Mouse (Mus musculus): Measurements from ENCODE around the gene Siah3. TPM values are rescaled to one million over a fixed set of nuclear protein-coding genes. Genes with fewer than 3 reads are reported as not detected.
A peak's percentile ranks its signal among the peaks of the same experiment; 100 is the strongest.
"Not testable (repeated sequence)": the region's sequence is repeated elsewhere in the genome, so short reads cannot be mapped to it uniquely, and the experiment has no call there.

The Siah3 gene
- total and polyA plus RNA-seq, 2 experiments: not detected

GRCm38 (mm10) chr14:75431173-75431786 lies 24.5 kb upstream of the Siah3 start:
- H3K79me2 ChIP-seq (ENCODE audit: control insufficient read depth, insufficient read depth, low read length): no peaks in the 10 kb centered on the region
- no peak overlapping the region for H3K4me3 ChIP-seq (ENCODE audit: insufficient read depth, low read depth, low read length)
- no peak for TF ChIP-seq POLR2A (IDR thresholded peaks at IDR 0.05; ENCODE audit: extremely low read depth, insufficient read depth, low read length)
- TF ChIP-seq CTCF (IDR thresholded peaks at IDR 0.05; ENCODE audit: low read depth, low read length): no peak
- H3K36me3 ChIP-seq (ENCODE audit: control insufficient read depth, insufficient read depth, low read length): no peaks in the 10 kb centered on the region
- 91% methylated on average over 7 of the region's 8 CpGs for WGBS
- H3K27me3 ChIP-seq (ENCODE audit: control insufficient read depth, insufficient read depth, low read length): no peaks in the 10 kb centered on the region
- H3K27ac ChIP-seq (replicated peaks; ENCODE audit: insufficient read depth, low read depth, low read length): no peak overlapping the region
- DNase-seq (ENCODE audit: extremely low read depth, low read depth, low spot score): no peak
- H3K9ac ChIP-seq (ENCODE audit: low read depth, low read length): no peak overlapping the region
- no peaks in the 10 kb centered on the region for H3K4me1 ChIP-seq (ENCODE audit: control insufficient read depth, insufficient read depth, low read length)

GRCm38 (mm10) chr14:75432850-75433249 lies 22.9 kb upstream of the Siah3 start:
- no peak overlapping the region for H3K4me3 ChIP-seq (ENCODE audit: insufficient read depth, low read depth, low read length)

DNA sequence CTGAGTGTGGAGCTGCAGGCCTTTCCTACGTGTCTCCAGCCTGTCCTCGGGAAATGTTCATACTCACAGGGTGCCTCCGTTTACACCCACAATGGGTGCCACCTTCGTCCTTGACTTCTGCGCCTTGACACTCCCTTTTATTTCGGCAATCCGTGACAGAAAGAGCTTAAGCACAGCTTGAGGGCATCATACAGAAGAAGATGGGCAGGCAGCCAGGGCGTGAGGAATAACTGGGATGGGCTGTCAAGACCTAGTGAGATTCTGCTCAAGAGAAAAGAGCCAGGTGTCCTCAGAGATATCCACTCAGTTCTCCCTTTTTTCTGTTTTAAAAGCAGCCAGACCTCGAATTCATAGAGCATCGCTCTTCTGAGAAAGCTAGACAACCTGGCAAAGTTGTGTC lies 21.2 kb upstream of the Siah3 start:
- TF ChIP-seq POLR2A (IDR thresholded peaks at IDR 0.05; ENCODE audit: extremely low read depth, insufficient read depth, low read length): no peak
- no peak for TF ChIP-seq CTCF (IDR thresholded peaks at IDR 0.05; ENCODE audit: low read depth, low read length)
- no peaks in the 10 kb centered on the region for H3K36me3 ChIP-seq (ENCODE audit: control insufficient read depth, insufficient read depth, low read length)
- H3K4me3 ChIP-seq (ENCODE audit: insufficient read depth, low read depth, low read length): no peak overlapping the region
- no peaks in the 10 kb centered on the region for H3K4me1 ChIP-seq (ENCODE audit: control insufficient read depth, insufficient read depth, low read length)
- no peak overlapping the region for H3K27ac ChIP-seq (replicated peaks; ENCODE audit: insufficient read depth, low read depth, low read length)
- DNase-seq (ENCODE audit: extremely low read depth, low read depth, low spot score): no peak
- H3K27me3 ChIP-seq (ENCODE audit: control insufficient read depth, insufficient read depth, low read length): no peaks in the 10 kb centered on the region
- 84% methylated on average over 10 of the region's 10 CpGs for WGBS
- no peaks in the 10 kb centered on the region for H3K79me2 ChIP-seq (ENCODE audit: control insufficient read depth, insufficient read depth, low read length)
- no peak overlapping the region for H3K9ac ChIP-seq (ENCODE audit: low read depth, low read length)

More at GRCm38 (mm10) chr14:75432850-75433249, 22.9 kb upstream of the Siah3 start:
- no peaks in the 10 kb centered on the region for H3K79me2 ChIP-seq (ENCODE audit: control insufficient read depth, insufficient read depth, low read length)
- H3K36me3 ChIP-seq (ENCODE audit: control insufficient read depth, insufficient read depth, low read length): no peaks in the 10 kb centered on the region
- WGBS: 86% methylated on average over 10 of the region's 10 CpGs
- H3K27ac ChIP-seq (replicated peaks; ENCODE audit: insufficient read depth, low read depth, low read length): no peak overlapping the region
- no peaks in the 10 kb centered on the region for H3K4me1 ChIP-seq (ENCODE audit: control insufficient read depth, insufficient read depth, low read length)
- H3K9ac ChIP-seq (ENCODE audit: low read depth, low read length): no peak overlapping the region
- TF ChIP-seq POLR2A (IDR thresholded peaks at IDR 0.05; ENCODE audit: extremely low read depth, insufficient read depth, low read length): no peak
- no peak for TF ChIP-seq CTCF (IDR thresholded peaks at IDR 0.05; ENCODE audit: low read depth, low read length)
- no peak for DNase-seq (ENCODE audit: extremely low read depth, low read depth, low spot score)
- no peaks in the 10 kb centered on the region for H3K27me3 ChIP-seq (ENCODE audit: control insufficient read depth, insufficient read depth, low read length)

GRCm38 (mm10) chr14:75444486-75445105 lies 11.2 kb upstream of the Siah3 start:
- H3K27me3 ChIP-seq (ENCODE audit: control insufficient read depth, insufficient read depth, low read length): no peaks in the 10 kb centered on the region
- no peak for TF ChIP-seq POLR2A (IDR thresholded peaks at IDR 0.05; ENCODE audit: extremely low read depth, insufficient read depth, low read length)
- TF ChIP-seq CTCF (IDR thresholded peaks at IDR 0.05; ENCODE audit: low read depth, low read length): no peak
- no peak overlapping the region for H3K9ac ChIP-seq (ENCODE audit: low read depth, low read length)
- no peaks in the 10 kb centered on the region for H3K4me1 ChIP-seq (ENCODE audit: control insufficient read depth, insufficient read depth, low read length)
- no peaks in the 10 kb centered on the region for H3K79me2 ChIP-seq (ENCODE audit: control insufficient read depth, insufficient read depth, low read length)
- H3K4me3 ChIP-seq (ENCODE audit: insufficient read depth, low read depth, low read length): no peak overlapping the region
- DNase-seq (ENCODE audit: extremely low read depth, low read depth, low spot score): no peak
- no peak overlapping the region for H3K27ac ChIP-seq (replicated peaks; ENCODE audit: insufficient read depth, low read depth, low read length)
- no peaks in the 10 kb centered on the region for H3K36me3 ChIP-seq (ENCODE audit: control insufficient read depth, insufficient read depth, low read length)
- 88% methylated on average over 11 of the region's 11 CpGs for WGBS

DNA sequence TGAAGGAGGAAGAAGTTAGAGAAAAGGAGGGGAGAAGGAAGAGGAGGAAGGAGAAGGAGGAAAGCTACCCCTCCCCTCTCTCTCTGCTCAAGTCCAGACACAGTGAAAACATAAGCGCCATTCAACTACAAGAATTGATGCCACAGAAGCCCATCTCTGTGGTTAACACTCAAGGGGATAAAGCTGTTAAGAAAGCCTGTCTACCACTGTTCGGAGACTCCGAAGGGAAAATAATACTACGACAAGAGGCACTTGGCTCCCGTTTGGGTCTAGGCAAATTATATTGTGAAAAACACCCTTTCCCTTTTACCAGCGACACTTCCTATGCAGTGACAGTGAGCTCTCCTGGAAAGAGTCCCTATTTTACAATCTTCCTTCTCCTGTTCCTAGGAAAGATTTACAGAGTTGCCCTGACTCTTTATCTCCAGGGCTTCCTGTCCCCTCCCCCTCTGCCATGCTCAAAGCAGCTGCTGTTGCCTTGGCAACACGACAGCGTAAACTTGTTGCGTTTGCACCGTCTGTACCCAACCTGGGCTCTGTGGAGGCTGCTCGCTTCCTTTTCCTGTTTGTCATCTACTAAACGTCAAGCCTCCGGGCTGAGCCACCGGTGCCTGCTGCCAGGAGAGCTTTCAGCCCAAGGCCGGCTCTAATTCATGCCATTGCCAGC lies 10.4 kb upstream of the Siah3 start:
- no peaks in the 10 kb centered on the region for H3K4me1 ChIP-seq (ENCODE audit: control insufficient read depth, insufficient read depth, low read length)
- peak; percentile 32 for DNase-seq (ENCODE audit: extremely low read depth, low read depth, low spot score)
- H3K36me3 ChIP-seq (ENCODE audit: control insufficient read depth, insufficient read depth, low read length): no peaks in the 10 kb centered on the region
- H3K79me2 ChIP-seq (ENCODE audit: control insufficient read depth, insufficient read depth, low read length): no peaks in the 10 kb centered on the region
- no peak overlapping the region for H3K9ac ChIP-seq (ENCODE audit: low read depth, low read length)
- no peaks in the 10 kb centered on the region for H3K27me3 ChIP-seq (ENCODE audit: control insufficient read depth, insufficient read depth, low read length)
- WGBS: 13% methylated on average over 15 of the region's 15 CpGs
- H3K27ac ChIP-seq (replicated peaks; ENCODE audit: insufficient read depth, low read depth, low read length): no peak overlapping the region
- no peak for TF ChIP-seq POLR2A (IDR thresholded peaks at IDR 0.05; ENCODE audit: extremely low read depth, insufficient read depth, low read length)
- TF ChIP-seq CTCF (IDR thresholded peaks at IDR 0.05; ENCODE audit: low read depth, low read length): no peak
- H3K4me3 ChIP-seq (ENCODE audit: insufficient read depth, low read depth, low read length): 0 out of 2 replicates have a peak overlapping the region, but pooled peaks have one; percentile 1

DNA sequence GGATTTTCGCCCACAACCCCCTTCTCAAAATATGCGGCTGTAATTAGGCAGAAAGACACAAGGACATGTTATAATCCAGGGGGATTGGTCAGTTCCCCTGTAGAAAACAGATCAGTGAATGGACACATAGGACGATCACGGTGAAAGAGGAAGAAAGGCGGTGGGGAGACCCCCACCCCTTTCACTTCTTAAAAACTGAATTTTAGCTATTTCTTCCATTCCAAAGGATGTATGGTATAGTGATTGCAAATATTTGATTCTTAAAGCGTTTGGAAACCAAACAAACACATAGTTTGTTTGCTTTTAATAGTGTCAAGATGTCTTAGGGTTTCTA lies 9.9 kb upstream of the Siah3 start:
- H3K27me3 ChIP-seq (ENCODE audit: control insufficient read depth, insufficient read depth, low read length): no peaks in the 10 kb centered on the region
- H3K79me2 ChIP-seq (ENCODE audit: control insufficient read depth, insufficient read depth, low read length): no peaks in the 10 kb centered on the region
- 0 out of 2 replicates have a peak overlapping the region, but pooled peaks have one; percentile 1 for H3K4me3 ChIP-seq (ENCODE audit: insufficient read depth, low read depth, low read length)
- no peak overlapping the region for H3K9ac ChIP-seq (ENCODE audit: low read depth, low read length)
- no peaks in the 10 kb centered on the region for H3K4me1 ChIP-seq (ENCODE audit: control insufficient read depth, insufficient read depth, low read length)
- no peak for DNase-seq (ENCODE audit: extremely low read depth, low read depth, low spot score)
- no peaks in the 10 kb centered on the region for H3K36me3 ChIP-seq (ENCODE audit: control insufficient read depth, insufficient read depth, low read length)
- WGBS: 36% methylated on average over 6 of the region's 6 CpGs
- no peak overlapping the region for H3K27ac ChIP-seq (replicated peaks; ENCODE audit: insufficient read depth, low read depth, low read length)
- TF ChIP-seq CTCF (IDR thresholded peaks at IDR 0.05; ENCODE audit: low read depth, low read length) (no peak), POLR2A (IDR thresholded peaks at IDR 0.05; ENCODE audit: extremely low read depth, insufficient read depth, low read length) (no peak)

DNA sequence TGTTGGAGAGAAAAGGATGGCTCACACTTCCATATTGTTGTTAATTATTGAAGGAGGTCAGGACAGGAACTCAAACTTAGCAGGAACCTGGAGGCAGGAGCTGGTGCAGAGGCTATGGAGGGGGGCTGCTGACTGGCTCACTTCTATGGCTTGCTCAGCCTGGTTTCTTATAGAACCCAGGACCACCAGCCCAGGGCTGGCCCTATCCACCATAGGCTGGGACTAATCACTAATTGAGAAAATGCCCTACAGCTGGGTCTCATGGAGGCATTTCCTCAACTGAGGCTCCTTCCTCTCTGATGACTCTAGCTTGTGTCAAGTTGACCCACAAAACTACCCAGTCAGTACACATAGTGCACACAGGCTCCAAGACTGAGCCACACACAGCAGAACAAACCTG lies 9.5 kb upstream of the Siah3 start:
- not testable (repeated sequence) for H3K27me3 ChIP-seq (ENCODE audit: control insufficient read depth, insufficient read depth, low read length); DNase-seq (ENCODE audit: extremely low read depth, low read depth, low spot score); H3K36me3 ChIP-seq (ENCODE audit: control insufficient read depth, insufficient read depth, low read length); H3K4me1 ChIP-seq (ENCODE audit: control insufficient read depth, insufficient read depth, low read length); H3K9ac ChIP-seq (ENCODE audit: low read depth, low read length); H3K27ac ChIP-seq (replicated peaks; ENCODE audit: insufficient read depth, low read depth, low read length); H3K4me3 ChIP-seq (ENCODE audit: insufficient read depth, low read depth, low read length); H3K79me2 ChIP-seq (ENCODE audit: control insufficient read depth, insufficient read depth, low read length)
